Mouse (Mus musculus): ENCODE data around the gene Hist3h2a.

GRCm38 (mm10) chr11:58955868-58956257 is 1.4 kb downstream of the Hist3h2a start:
- TF ChIP-seq CTCF (IDR thresholded peaks at IDR 0.05; ENCODE audit: low read depth) (no peak), EP300 (optimal IDR thresholded peaks at IDR 0.05) (no peak)

Data from stomach, postnatal 0 days (tissue).